In the genomic region with DNA sequence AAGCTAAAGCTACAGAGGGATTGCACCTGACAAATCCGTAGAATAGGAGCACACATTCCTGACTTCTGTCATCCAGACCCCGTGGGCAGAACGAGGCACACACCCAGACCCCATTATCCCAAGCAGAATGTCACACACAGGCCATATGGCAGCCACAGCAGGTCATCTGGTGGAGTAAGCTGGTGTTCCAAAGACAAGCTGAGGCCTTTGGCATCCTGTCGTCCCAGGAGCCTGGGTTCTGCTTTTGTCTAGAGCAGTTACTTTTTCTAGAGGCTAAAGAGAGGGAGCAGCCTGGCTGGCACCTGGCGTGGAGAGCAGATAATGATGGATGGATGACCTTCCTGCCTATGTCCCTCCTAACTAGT, we compare ENCODE assay signal across 12 mouse cellular contexts.
DNase-seq lines count a peak whose midpoint lies in the region; ATAC-seq and TF ChIP-seq lines count a peak whose summit lies in the region.
"Had no signal": no experiment of that assay in that cellular context is flagged by ENCODE, and none has a peak within 500 bp of the region (broad histone marks: within the 10 kb centered on the region; RNA-seq: fewer than 3 reads in every experiment).

No protein-coding gene starts in this region.

- H3K4me3 ChIP-seq in layer of hippocampus, adult 2 months, result no peak overlapping the region
- no peak overlapping the region for H3K4me3 ChIP-seq in midbrain, postnatal 0 days (ENCODE audit: low read depth, low read length)
- H3K4me3 ChIP-seq: erythroblast, embryonic 14.5 days; limb, embryonic 13.5 days had no signal

- no peak; the same call in 1 of the 2 replicates for ATAC-seq in midbrain, postnatal 0 days (ENCODE audit: low FRiP score)
- ATAC-seq: inflammation-experienced regulatory T-cells, adult 6 months had no signal

- DNase-seq in layer of hippocampus, adult 2 months (ENCODE audit: low spot score in 2 of 2), result peak in 1 of 2 experiments; percentile 35
- no peak for DNase-seq in layer of hippocampus, adult 8-10 months (ENCODE audit: low spot score in 2 of 2)
- DNase-seq in cerebellum, adult 11 months, result peak; percentile 91
- DNase-seq in cerebellum, postnatal 25 days, result peak; percentile 93 to 94
- DNase-seq in midbrain, postnatal 0 days (ENCODE audit: low spot score), result peak; percentile 77
- no peak for DNase-seq in frontal cortex, postnatal 25 days (ENCODE audit: low spot score in 2 of 2)
- no peak for DNase-seq in urinary bladder, postnatal 36 days (ENCODE audit: low spot score in 2 of 2)
- DNase-seq in thymus, postnatal 10 days (ENCODE audit: low spot score in 2 of 2), result no peak

- peak overlapping the region; percentile 70; the same call in 1 of the 2 replicates for H3K27ac ChIP-seq in layer of hippocampus, adult 2 months
- H3K27ac ChIP-seq in midbrain, postnatal 0 days (ENCODE audit: low read depth, low read length), result no peak overlapping the region
- H3K27ac ChIP-seq: limb, embryonic 13.5 days; macrophage had no signal

- no peak overlapping the region for H3K9ac ChIP-seq in midbrain, postnatal 0 days (replicated peaks; ENCODE audit: low read length, poor library complexity, severe bottlenecking)
- H3K9ac ChIP-seq: limb, embryonic 13.5 days had no signal

- no peaks in the 10 kb centered on the region for H3K9me3 ChIP-seq in midbrain, postnatal 0 days (ENCODE audit: low read length)
- H3K9me3 ChIP-seq: limb, embryonic 13.5 days had no signal

- H3K36me3 ChIP-seq in midbrain, postnatal 0 days (ENCODE audit: insufficient read depth, low read length), result no peaks in the 10 kb centered on the region
- H3K36me3 ChIP-seq: limb, embryonic 13.5 days had no signal

- no peak for TF ChIP-seq CTCF in layer of hippocampus, adult 2 months (conservative IDR thresholded peaks at IDR 0.05)
- TF ChIP-seq CTCF in midbrain, postnatal 0 days (IDR thresholded peaks at IDR 0.05), result no peak

- H3K4me2 ChIP-seq in midbrain, postnatal 0 days (ENCODE audit: low read depth, low read length, poor library complexity, severe bottlenecking), result no peak overlapping the region
- H3K4me2 ChIP-seq: limb, embryonic 13.5 days had no signal

- WGBS in midbrain, postnatal 0 days, result 30% methylated on average over 5 of the region's 5 CpGs

- H3K27me3 ChIP-seq in midbrain, postnatal 0 days (ENCODE audit: insufficient read depth, low read length), result no peaks in the 10 kb centered on the region

- no peaks in the 10 kb centered on the region; the same call in 1 of the 2 replicates for H3K4me1 ChIP-seq in midbrain, postnatal 0 days (ENCODE audit: insufficient read depth, low read length)
- H3K4me1 ChIP-seq: limb, embryonic 13.5 days had no signal

Comparison
In these comparisons a context has a peak if more than half of its experiments do, and no peak if none do; other contexts are left out.
1. DNase-seq: peak in cerebellum, adult 11 months (single experiment), cerebellum, postnatal 25 days (2 of 2) and midbrain, postnatal 0 days (single experiment); none in layer of hippocampus, adult 8-10 months (0 of 2), frontal cortex, postnatal 25 days (0 of 2), urinary bladder, postnatal 36 days (0 of 2) and thymus, postnatal 10 days (0 of 2).